Mouse (Mus musculus): ENCODE results near the gene Gm648. TPM values are rescaled to one million over a fixed set of nuclear protein-coding genes. Genes with fewer than 3 reads are reported as not detected.
"Not testable (repeated sequence)": the region's sequence is repeated elsewhere in the genome, so short reads cannot be mapped to it uniquely, and the experiment has no call there.

The Gm648 gene
- polyA plus RNA-seq, 1 experiment = not detected

DNA sequence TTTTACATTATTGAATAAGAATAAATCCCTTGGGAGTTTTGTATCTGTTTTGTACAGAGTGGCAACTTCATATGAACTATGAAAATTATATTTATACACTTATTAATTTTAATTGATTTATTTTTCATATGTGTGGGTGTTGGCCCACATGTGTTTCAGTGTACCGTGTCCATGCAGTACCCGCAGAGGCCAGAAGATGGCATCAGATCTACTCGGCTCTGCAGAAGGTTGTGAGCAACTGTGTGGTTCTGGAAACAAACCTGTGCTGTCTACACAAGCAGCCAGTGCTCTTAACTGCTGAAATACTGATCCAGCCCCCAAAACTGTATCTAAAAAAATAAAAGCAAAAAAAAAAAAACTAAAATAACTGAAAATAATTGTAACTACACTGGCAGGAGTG lies 18.1 kb downstream of the Gm648 start:
- 1% methylated on average over 3 of the region's 3 CpGs for WGBS
- no peak overlapping the region for H3K27ac ChIP-seq (ENCODE audit: insufficient read depth, low read depth, low read length)
- no peaks in the 10 kb centered on the region for H3K27me3 ChIP-seq (replicated peaks; ENCODE audit: control insufficient read depth, insufficient read depth, low read length)
- no peaks in the 10 kb centered on the region for H3K4me1 ChIP-seq (ENCODE audit: control insufficient read depth, insufficient read depth, low read length)
- H3K4me3 ChIP-seq (ENCODE audit: insufficient read depth, low read depth, low read length) = no peak overlapping the region
- no peak for TF ChIP-seq POLR2A (IDR thresholded peaks at IDR 0.05; ENCODE audit: low read depth, low read length)
- peak; percentile 68 for TF ChIP-seq CTCF (conservative IDR thresholded peaks at IDR 0.05; ENCODE audit: insufficient read depth, insufficient read length, low read depth, low read length)
- no peaks in the 10 kb centered on the region for H3K36me3 ChIP-seq (ENCODE audit: control insufficient read depth, insufficient read depth, low read length)
- DNase-seq = peak; percentile 60

GRCm38 (mm10) chrX:56524442-56524841 lies 25.0 kb downstream of the Gm648 start, which contains the start of gene Gm10477:
Gm10477 (plus strand) TSS chrX:56524742.
- WGBS = 90% methylated on average over 6 of the region's 6 CpGs
- not testable (repeated sequence) for DNase-seq; H3K27ac ChIP-seq (ENCODE audit: insufficient read depth, low read depth, low read length); H3K27me3 ChIP-seq (replicated peaks; ENCODE audit: control insufficient read depth, insufficient read depth, low read length); H3K4me3 ChIP-seq (ENCODE audit: insufficient read depth, low read depth, low read length); H3K36me3 ChIP-seq (ENCODE audit: control insufficient read depth, insufficient read depth, low read length); H3K4me1 ChIP-seq (ENCODE audit: control insufficient read depth, insufficient read depth, low read length)

- Histone ChIP-seq H3K27ac (ENCODE audit: insufficient read depth, low read depth, low read length) (no peak overlapping the region), H3K4me1 (ENCODE audit: control insufficient read depth, insufficient read depth, low read length) (no peaks in the 10 kb centered on the region), H3K36me3 (ENCODE audit: control insufficient read depth, insufficient read depth, low read length) (no peaks in the 10 kb centered on the region), H3K27me3 (replicated peaks; ENCODE audit: control insufficient read depth, insufficient read depth, low read length) (no peaks in the 10 kb centered on the region), H3K4me3 (ENCODE audit: insufficient read depth, low read depth, low read length) (no peak overlapping the region)
- no peak for DNase-seq
- WGBS = 81% methylated on average over 7 of the region's 7 CpGs
- TF ChIP-seq CTCF (conservative IDR thresholded peaks at IDR 0.05; ENCODE audit: insufficient read depth, insufficient read length, low read depth, low read length) = no peak
- TF ChIP-seq POLR2A (IDR thresholded peaks at IDR 0.05; ENCODE audit: low read depth, low read length) = no peak
These were observed 52.2 kb downstream of the Gm648 start for GRCm38 (mm10) chrX:56497241-56497640.

Other genes with a start within 250 kb of the Gm648 start
- gene Zfp449, start 203.2 kb downstream of the Gm648 start, polyA plus RNA-seq (2012; rRNA removed) = 0.46 and 0.86 TPM in 2 replicates
- 1.0 and 1.8 TPM in 2 replicates for gene Smim10l2a, start 175.0 kb downstream of the Gm648 start, polyA plus RNA-seq (2012; rRNA removed)
- gene Gm2174, start 101.6 kb downstream of the Gm648 start, polyA plus RNA-seq (2012; rRNA removed) = not detected in 2 replicates
- gene Ints6l, start 94.7 kb downstream of the Gm648 start, polyA plus RNA-seq (2012; rRNA removed) = 8.6 and 9.6 TPM in 2 replicates
- not detected in 2 replicates for gene Gm10477, start 24.9 kb downstream of the Gm648 start, polyA plus RNA-seq (2012; rRNA removed)
- gene Mmgt1, start 48.5 kb upstream of the Gm648 start, polyA plus RNA-seq (2012; rRNA removed) = 11.0 and 12.8 TPM in 2 replicates
- 22.8 and 25.5 TPM in 2 replicates for gene Slc9a6, start 60.2 kb upstream of the Gm648 start, polyA plus RNA-seq (2012; rRNA removed)
- 155 and 165 TPM in 2 replicates for gene Fhl1, start 182.2 kb upstream of the Gm648 start, polyA plus RNA-seq (2012; rRNA removed)

Measured in kidney, adult 2 months (tissue).